Mouse (Mus musculus) inflammation-experienced regulatory T-cells, adult 16 weeks (primary cell): Measurements from ENCODE around the gene Naa38. TPM values are rescaled to one million over a fixed set of nuclear protein-coding genes. Genes with fewer than 3 reads are reported as not detected.

Source experiments
- polyA plus RNA-seq: library from polyadenylated mRNA; unstranded; fragments of 100-300 nt; shearing (Covaris generic); gene quantifications from one replicate; pipeline ENCODE4 v1.2.1, GENCODE M21; 2017

The Naa38 gene
- 125 TPM for polyA plus RNA-seq

DNA sequence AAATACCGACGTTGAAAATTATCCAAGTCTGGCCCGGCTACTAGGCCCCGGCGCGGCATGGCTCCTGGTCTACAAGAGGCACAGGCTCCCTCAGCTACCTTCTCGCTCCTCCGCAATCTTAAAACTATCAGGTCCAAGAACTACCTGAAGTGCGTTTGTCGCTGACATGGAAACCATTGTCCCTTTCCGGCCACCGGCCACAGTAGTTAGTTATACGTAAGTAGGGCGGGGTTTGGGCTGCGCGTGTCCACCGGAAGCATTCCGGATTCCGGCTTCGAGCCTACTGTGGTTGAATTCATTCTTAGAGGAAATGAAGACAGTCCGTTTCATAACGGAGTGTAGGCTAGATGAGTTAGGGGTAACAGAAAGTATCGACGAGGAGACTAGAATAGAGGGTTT, at the start of gene Naa38, which contains the start of gene Cyb5d1:
TSS of gene Naa38 (plus strand) at position 253 of the 399 bp plus-strand sequence.
TSS of gene Cyb5d1 (minus strand) at position 397 of the 399 bp plus-strand sequence.

DNA sequence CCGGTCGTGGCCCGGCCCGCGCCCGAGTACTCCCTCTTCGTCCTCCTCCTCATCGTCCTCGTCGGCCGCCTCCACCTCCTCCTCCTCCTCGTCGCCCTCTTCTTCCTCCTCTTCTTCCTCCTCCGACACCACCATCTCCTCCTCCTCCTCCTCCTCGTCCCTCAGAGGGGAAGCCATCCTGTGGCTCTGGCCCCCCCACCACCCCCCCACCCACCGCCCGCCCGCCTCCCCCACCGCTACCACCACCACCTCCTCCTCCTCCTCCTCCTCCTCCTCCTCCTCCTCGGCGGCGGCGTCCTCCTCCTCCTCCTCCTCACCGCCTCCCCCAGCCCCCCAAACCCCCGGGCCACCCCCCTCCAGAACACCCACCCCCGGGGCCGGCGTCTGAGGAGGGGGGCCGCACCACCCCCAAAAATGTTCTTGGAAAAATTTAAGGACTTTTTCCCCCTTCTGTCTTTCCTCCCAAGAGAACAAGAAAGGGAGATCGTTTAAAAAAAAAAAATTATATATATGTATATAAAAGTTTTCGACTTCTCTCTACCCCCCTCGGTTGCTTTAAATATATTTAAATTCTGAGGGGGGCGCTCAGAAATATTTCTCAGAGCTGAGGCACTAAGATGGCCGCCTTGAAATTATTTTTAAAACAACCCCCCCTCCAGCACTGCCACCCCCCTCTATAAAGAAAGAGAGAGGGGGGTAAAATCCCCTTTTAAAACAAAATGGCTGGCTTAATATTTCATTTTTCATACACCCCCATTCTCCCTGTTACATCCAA, 25.9 kb upstream of the Naa38 start, which contains the start of gene Chd3:
TSS of gene Chd3 (minus strand) at position 192 of the 775 bp plus-strand sequence.

DNA sequence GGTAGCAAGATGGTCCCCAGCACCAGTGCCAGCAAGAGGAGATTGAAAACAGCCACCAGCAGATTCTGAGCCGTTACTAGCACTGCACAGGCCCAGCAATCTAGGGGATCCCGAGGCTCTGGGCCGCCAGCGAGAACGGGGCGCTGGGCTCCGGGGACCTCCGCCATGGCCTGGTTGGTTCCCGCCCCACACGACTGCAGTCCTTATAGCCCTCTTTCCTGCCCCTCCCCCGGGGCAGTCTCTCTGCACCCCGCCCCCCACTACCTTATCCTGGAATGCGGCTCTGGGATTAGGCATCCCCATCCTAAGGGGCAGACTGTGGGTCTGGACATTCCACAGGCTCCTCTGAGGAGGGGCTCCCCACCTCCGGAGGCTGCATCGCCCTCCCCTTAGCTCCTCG, 2.8 kb downstream of the Naa38 start, which contains the start of gene Tmem88:
TSS of gene Tmem88 (minus strand) at position 176 of the 400 bp plus-strand sequence.

DNA sequence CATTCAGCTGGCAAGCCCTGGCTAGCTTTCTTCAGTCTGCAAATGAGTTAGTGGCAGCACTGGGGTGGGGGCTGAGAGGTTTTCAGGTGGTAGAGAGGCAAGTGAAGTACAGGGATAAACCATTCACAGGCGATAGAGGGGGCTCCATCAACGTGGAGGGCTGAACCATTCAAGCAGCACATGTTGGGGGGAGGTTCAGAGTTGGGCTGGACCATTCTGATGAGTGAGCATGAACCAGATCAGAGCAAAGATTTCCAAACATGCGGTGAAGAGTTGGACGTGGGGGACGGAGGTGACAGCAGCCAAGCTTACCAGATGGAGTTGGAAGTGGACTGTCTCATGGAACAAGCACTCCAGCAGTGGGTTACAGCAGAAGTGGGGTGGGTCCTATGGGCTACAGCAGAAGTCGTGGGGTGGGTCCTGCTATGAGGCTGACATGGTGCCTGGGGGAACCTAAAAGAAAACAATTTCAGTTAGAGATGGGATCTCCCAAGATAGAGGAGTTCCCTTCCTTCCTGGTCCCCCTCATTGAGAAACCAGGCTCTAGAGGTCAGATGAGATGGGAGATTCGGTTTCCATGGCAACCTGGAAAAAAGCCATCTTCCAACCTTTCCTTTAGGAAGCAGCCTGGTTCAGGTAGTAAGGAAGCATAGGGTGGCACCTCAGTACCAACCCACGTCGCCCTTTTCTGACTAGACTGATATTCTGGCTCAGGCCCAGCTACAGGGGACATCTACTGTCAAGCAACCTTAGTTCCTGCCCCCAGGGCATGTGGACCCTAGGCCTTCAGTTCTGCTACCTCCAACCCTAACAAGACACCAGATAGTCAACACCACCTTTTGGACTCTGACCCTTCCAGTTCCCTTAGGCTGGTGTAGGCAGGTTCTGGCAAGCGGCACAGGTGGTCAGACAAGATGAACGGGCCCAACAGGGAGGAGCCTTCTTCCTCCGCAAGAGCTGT, 18.2 kb downstream of the Naa38 start, which contains the start of gene Kdm6b:
TSS of gene Kdm6b (minus strand) at position 455 of the 961 bp plus-strand sequence.

Other genes with a start within 250 kb of the Naa38 start
- gene Alox12b, start 238.5 kb upstream of the Naa38 start, polyA plus RNA-seq: not detected
- 13.7 TPM for gene Alox8, start 197.6 kb upstream of the Naa38 start, polyA plus RNA-seq
- gene Gucy2e, start 158.5 kb upstream of the Naa38 start, polyA plus RNA-seq: 0.12 TPM
- 15.9 TPM for gene Cntrob, start 71.7 kb upstream of the Naa38 start, polyA plus RNA-seq
- 106 TPM for gene Trappc1, start 71.5 kb upstream of the Naa38 start, polyA plus RNA-seq
- 2.9 TPM for gene Kcnab3, start 69.2 kb upstream of the Naa38 start, polyA plus RNA-seq
- gene Rnf227, start 55.0 kb upstream of the Naa38 start, polyA plus RNA-seq: 5.1 TPM
- 111 TPM for gene Chd3, start 26.1 kb upstream of the Naa38 start, polyA plus RNA-seq
- 37.6 TPM for gene Cyb5d1, start 144 bp downstream of the Naa38 start, polyA plus RNA-seq
- 0.63 TPM for gene Tmem88, start 2.7 kb downstream of the Naa38 start, polyA plus RNA-seq
- 4.5 TPM for gene Kdm6b, start 18.2 kb downstream of the Naa38 start, polyA plus RNA-seq
- not detected for gene Dnah2, start 153.6 kb downstream of the Naa38 start, polyA plus RNA-seq
- 0.27 TPM for gene Efnb3, start 164.7 kb downstream of the Naa38 start, polyA plus RNA-seq
- 32.4 TPM for gene Wrap53, start 184.8 kb downstream of the Naa38 start, polyA plus RNA-seq
- 242 TPM for gene Trp53, start 184.9 kb downstream of the Naa38 start, polyA plus RNA-seq
- 0.20 TPM for gene Atp1b2, start 210.5 kb downstream of the Naa38 start, polyA plus RNA-seq
- gene Shbg, start 222.4 kb downstream of the Naa38 start, polyA plus RNA-seq: not detected
- not detected for gene Sat2, start 226.5 kb downstream of the Naa38 start, polyA plus RNA-seq
- 11.9 TPM for gene Fxr2, start 237.5 kb downstream of the Naa38 start, polyA plus RNA-seq